Mouse (Mus musculus): ENCODE results near the gene Zfp697. TPM values are rescaled to one million over a fixed set of nuclear protein-coding genes. Genes with fewer than 3 reads are reported as not detected.

Zfp697 gene
- polyA plus RNA-seq, 1 experiment from 2014 or later, result 19.0 TPM

DNA sequence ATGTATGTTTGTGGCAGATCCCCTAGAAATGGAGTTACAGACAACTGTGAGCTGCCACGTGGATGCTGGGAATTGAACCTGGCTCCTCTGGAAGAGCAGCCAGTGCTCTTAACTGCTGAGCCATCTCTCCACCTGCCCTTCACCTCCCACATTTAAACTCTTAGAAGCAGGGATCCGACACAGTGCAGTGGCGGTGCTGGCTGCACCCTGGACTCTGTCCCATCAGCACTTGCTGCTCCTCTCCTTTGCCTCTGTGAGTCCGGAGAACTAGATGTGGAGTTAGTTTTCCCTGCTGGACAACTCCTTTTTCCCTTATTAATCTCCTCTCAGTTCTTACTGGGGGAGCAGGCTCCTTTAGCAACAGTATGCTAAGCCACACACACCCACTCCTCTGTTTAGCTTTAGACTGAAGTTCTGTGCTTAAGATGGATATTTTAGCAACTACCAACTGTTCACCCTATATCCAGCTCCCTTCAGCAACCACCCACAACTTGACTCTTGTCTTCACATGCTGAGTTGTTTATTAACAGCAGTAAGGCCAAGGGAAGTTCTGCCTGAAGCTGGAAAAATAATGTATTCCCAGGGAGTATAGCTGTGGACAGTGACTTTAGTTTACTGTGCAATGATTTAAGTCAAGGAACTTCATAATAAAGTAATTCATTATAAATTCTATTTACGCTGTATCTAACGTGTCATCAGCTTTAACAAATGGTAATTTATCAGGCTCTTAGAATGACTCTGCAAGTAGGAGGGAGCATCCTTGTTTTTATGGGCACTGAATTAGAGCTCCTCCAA is 36.9 kb downstream of the Zfp697 start:
- peak overlapping the region; percentile 23; the same call in 1 of the 2 replicates for H3K4me2 ChIP-seq (ENCODE audit: low read length)
- H3K27me3 ChIP-seq (ENCODE audit: insufficient read depth, low read length), result no peaks in the 10 kb centered on the region
- peak; percentile 57; the same call in 1 of the 2 replicates for ATAC-seq (replicated peaks; ENCODE audit: low FRiP score, low read depth)
- peak; percentile 38 for DNase-seq (ENCODE audit: low spot score)
- H3K4me3 ChIP-seq (replicated peaks; ENCODE audit: low read depth, low read length), result no peak overlapping the region
- H3K9me3 ChIP-seq (replicated peaks; ENCODE audit: low read length), result no peaks in the 10 kb centered on the region
- peaks cover 24% of the 10 kb centered on the region for H3K4me1 ChIP-seq (replicated peaks; ENCODE audit: insufficient read depth, low read length)
- peak overlapping the region; percentile 81 for H3K27ac ChIP-seq
- no peak overlapping the region for H3K9ac ChIP-seq (ENCODE audit: low read depth, low read length)
- peaks cover 4% of the 10 kb centered on the region; the same call in 1 of the 2 replicates for H3K36me3 ChIP-seq (ENCODE audit: insufficient read depth, low read length)
- WGBS, result 25% methylated on average over 6 of the region's 6 CpGs
- TF ChIP-seq CTCF (IDR thresholded peaks at IDR 0.05; ENCODE audit: low read depth), result no peak

- ATAC-seq (replicated peaks; ENCODE audit: low FRiP score, low read depth) (peak; percentile 86), DNase-seq (ENCODE audit: low spot score) (peak; percentile 72)
- peaks cover 4% of the 10 kb centered on the region; the same call in 1 of the 2 replicates for H3K36me3 ChIP-seq (ENCODE audit: insufficient read depth, low read length)
- no peak overlapping the region for H3K9ac ChIP-seq (ENCODE audit: low read depth, low read length)
- TF ChIP-seq CTCF (IDR thresholded peaks at IDR 0.05; ENCODE audit: low read depth), result no peak
- peaks cover 24% of the 10 kb centered on the region for H3K4me1 ChIP-seq (replicated peaks; ENCODE audit: insufficient read depth, low read length)
- H3K4me2 ChIP-seq (ENCODE audit: low read length), result peak overlapping the region; percentile 23
- H3K27ac ChIP-seq, result peak overlapping the region; percentile 81
- no peaks in the 10 kb centered on the region for H3K9me3 ChIP-seq (replicated peaks; ENCODE audit: low read length)
- no peaks in the 10 kb centered on the region for H3K27me3 ChIP-seq (ENCODE audit: insufficient read depth, low read length)
- no peak overlapping the region for H3K4me3 ChIP-seq (replicated peaks; ENCODE audit: low read depth, low read length)
- 20% methylated on average over 4 of the region's 4 CpGs for WGBS
Measured at GRCm38 (mm10) chr3:98419786-98420070, 37.5 kb downstream of the Zfp697 start.

DNA sequence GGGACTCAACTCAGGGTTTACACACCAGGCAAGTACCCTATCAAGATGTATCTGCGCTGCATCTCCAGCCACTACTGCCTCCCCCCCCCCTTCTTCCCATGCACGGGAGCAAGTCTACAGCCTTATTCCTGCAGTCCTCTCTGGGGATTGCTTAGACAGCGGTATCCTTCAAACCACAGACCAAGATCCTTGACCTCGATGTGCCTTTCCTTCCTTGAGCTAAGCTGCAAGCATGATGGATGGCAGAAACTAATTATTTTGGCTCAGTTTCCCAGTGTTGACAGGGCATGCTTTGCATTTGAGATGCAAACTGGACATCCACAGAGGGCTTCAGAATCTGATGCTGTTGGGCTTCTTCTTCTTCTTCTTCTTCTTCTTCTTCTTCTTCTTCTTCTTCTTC is 40.7 kb downstream of the Zfp697 start:
- Histone ChIP-seq H3K27me3 (ENCODE audit: insufficient read depth, low read length) (no peaks in the 10 kb centered on the region), H3K9ac (ENCODE audit: low read depth, low read length) (no peak overlapping the region), H3K9me3 (replicated peaks; ENCODE audit: low read length) (no peaks in the 10 kb centered on the region), H3K27ac (no peak overlapping the region), H3K4me3 (replicated peaks; ENCODE audit: low read depth, low read length) (no peak overlapping the region), H3K4me1 (replicated peaks; ENCODE audit: insufficient read depth, low read length) (peaks cover 19% of the 10 kb centered on the region; the same call in 1 of the 2 replicates), H3K36me3 (ENCODE audit: insufficient read depth, low read length) (no peaks in the 10 kb centered on the region), H3K4me2 (ENCODE audit: low read length) (no peak overlapping the region)
- 54% methylated on average over 4 of the region's 4 CpGs for WGBS
- ATAC-seq (replicated peaks; ENCODE audit: low FRiP score, low read depth) (no peak), DNase-seq (ENCODE audit: low spot score) (no peak)
- no peak for TF ChIP-seq CTCF (IDR thresholded peaks at IDR 0.05; ENCODE audit: low read depth)

- peaks cover 17% of the 10 kb centered on the region for H3K4me1 ChIP-seq (replicated peaks; ENCODE audit: insufficient read depth, low read length)
- H3K9ac ChIP-seq (ENCODE audit: low read depth, low read length), result peak overlapping the region; percentile 44; the same call in 1 of the 2 replicates
- H3K4me2 ChIP-seq (ENCODE audit: low read length), result peak overlapping the region; percentile 97
- ATAC-seq (replicated peaks; ENCODE audit: low FRiP score, low read depth) (no peak; the same call in 1 of the 2 replicates), DNase-seq (ENCODE audit: low spot score) (no peak)
- H3K27ac ChIP-seq, result no peak overlapping the region
- H3K27me3 ChIP-seq (ENCODE audit: insufficient read depth, low read length), result no peaks in the 10 kb centered on the region
- H3K36me3 ChIP-seq (ENCODE audit: insufficient read depth, low read length), result no peaks in the 10 kb centered on the region
- peak overlapping the region; percentile 57 for H3K4me3 ChIP-seq (replicated peaks; ENCODE audit: low read depth, low read length)
- no peak for TF ChIP-seq CTCF (IDR thresholded peaks at IDR 0.05; ENCODE audit: low read depth)
- no peaks in the 10 kb centered on the region for H3K9me3 ChIP-seq (replicated peaks; ENCODE audit: low read length)
- WGBS, result 52% methylated on average over 5 of the region's 5 CpGs
Measured at GRCm38 (mm10) chr3:98426749-98427148, 44.5 kb downstream of the Zfp697 start.

GRCm38 (mm10) chr3:98427260-98427599 is 45.0 kb downstream of the Zfp697 start:
- 3% methylated on average over 23 of the region's 23 CpGs for WGBS
- H3K36me3 ChIP-seq (ENCODE audit: insufficient read depth, low read length), result no peaks in the 10 kb centered on the region
- TF ChIP-seq CTCF (IDR thresholded peaks at IDR 0.05; ENCODE audit: low read depth), result no peak
- peak overlapping the region; percentile 97 for H3K4me2 ChIP-seq (ENCODE audit: low read length)
- H3K4me1 ChIP-seq (replicated peaks; ENCODE audit: insufficient read depth, low read length), result peaks cover 17% of the 10 kb centered on the region
- H3K4me3 ChIP-seq (replicated peaks; ENCODE audit: low read depth, low read length), result peak overlapping the region; percentile 57
- H3K9ac ChIP-seq (ENCODE audit: low read depth, low read length), result peak overlapping the region; percentile 44; the same call in 1 of the 2 replicates
- DNase-seq (ENCODE audit: low spot score) (no peak), ATAC-seq (replicated peaks; ENCODE audit: low FRiP score, low read depth) (no peak)
- H3K27ac ChIP-seq, result no peak overlapping the region; the same call in 1 of the 2 replicates
- no peaks in the 10 kb centered on the region for H3K27me3 ChIP-seq (ENCODE audit: insufficient read depth, low read length)
- no peaks in the 10 kb centered on the region for H3K9me3 ChIP-seq (replicated peaks; ENCODE audit: low read length)

DNA sequence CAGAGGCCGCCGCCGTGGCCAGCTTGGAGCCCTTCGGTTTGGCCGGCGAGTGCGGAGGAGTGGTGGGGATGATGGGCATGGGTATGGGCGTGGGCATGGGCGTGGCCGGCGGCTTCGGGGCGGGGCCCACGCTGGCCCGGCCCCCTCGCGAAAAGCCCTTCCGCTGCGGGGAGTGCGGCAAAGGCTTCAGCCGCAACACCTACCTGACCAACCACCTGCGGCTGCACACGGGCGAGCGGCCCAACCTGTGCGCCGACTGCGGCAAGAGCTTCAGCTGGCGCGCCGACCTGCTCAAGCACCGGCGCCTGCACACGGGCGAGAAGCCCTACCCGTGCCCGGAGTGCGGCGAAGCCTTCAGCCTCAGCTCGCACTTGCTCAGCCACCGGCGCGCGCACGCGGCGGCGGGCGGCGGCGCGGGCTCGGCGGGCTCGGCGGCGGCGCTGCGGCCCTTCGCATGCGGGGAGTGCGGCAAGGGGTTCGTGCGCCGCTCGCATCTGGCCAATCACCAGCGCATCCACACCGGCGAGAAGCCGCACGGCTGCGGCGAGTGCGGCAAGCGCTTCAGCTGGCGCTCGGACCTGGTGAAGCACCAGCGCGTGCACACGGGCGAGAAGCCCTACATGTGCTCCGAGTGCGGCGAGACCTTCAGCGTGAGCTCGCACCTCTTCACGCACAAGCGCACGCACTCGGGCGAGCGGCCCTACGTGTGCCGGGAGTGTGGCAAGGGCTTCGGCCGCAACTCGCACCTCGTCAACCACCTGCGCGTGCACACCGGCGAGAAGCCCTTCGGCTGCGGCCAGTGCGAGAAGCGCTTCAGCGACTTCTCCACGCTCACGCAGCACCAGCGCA is 45.6 kb downstream of the Zfp697 start:
- Histone ChIP-seq H3K4me2 (ENCODE audit: low read length) (peak overlapping the region; percentile 97), H3K9ac (ENCODE audit: low read depth, low read length) (peak overlapping the region; percentile 59), H3K9me3 (replicated peaks; ENCODE audit: low read length) (no peaks in the 10 kb centered on the region), H3K27me3 (ENCODE audit: insufficient read depth, low read length) (no peaks in the 10 kb centered on the region), H3K36me3 (ENCODE audit: insufficient read depth, low read length) (no peaks in the 10 kb centered on the region), H3K4me3 (replicated peaks; ENCODE audit: low read depth, low read length) (peak overlapping the region; percentile 57), H3K27ac (peak overlapping the region; percentile 54; the same call in 1 of the 2 replicates), H3K4me1 (replicated peaks; ENCODE audit: insufficient read depth, low read length) (peaks cover 17% of the 10 kb centered on the region)
- ATAC-seq (replicated peaks; ENCODE audit: low FRiP score, low read depth) (peak; percentile 93), DNase-seq (ENCODE audit: low spot score) (peak; percentile 83)
- no peak for TF ChIP-seq CTCF (IDR thresholded peaks at IDR 0.05; ENCODE audit: low read depth)
- 1% methylated on average over 109 of the region's 110 CpGs for WGBS
